Mouse (Mus musculus) cortical plate, adult 2 months (tissue): ENCODE measurements at regions not wholly inside any gene's neighbourhood (a gene's known extent, or its start where the extent isn't known, plus 50 kb on each side); places are given as distances from the start of the nearest gene placed in this dataset.

ENCODE experiments used
- CTCF ChIP-seq: fragments of 200-500 bp; IDR thresholded peaks from 2 replicates; pipeline ENCODE4 v1.5.1; 2011; ENCODE audit warnings: mild to moderate bottlenecking, control low read depth, low read length; ENCODE audit not compliant: insufficient read depth; ENCODE audit errors: extremely low read depth
- POLR2A ChIP-seq: fragments of 200-500 bp; IDR thresholded peaks from 2 replicates; pipeline ENCODE4 v1.6.1; 2011; ENCODE audit warnings: mild to moderate bottlenecking, low read length, control low read depth; ENCODE audit not compliant: insufficient read depth; ENCODE audit errors: extremely low read depth

DNA sequence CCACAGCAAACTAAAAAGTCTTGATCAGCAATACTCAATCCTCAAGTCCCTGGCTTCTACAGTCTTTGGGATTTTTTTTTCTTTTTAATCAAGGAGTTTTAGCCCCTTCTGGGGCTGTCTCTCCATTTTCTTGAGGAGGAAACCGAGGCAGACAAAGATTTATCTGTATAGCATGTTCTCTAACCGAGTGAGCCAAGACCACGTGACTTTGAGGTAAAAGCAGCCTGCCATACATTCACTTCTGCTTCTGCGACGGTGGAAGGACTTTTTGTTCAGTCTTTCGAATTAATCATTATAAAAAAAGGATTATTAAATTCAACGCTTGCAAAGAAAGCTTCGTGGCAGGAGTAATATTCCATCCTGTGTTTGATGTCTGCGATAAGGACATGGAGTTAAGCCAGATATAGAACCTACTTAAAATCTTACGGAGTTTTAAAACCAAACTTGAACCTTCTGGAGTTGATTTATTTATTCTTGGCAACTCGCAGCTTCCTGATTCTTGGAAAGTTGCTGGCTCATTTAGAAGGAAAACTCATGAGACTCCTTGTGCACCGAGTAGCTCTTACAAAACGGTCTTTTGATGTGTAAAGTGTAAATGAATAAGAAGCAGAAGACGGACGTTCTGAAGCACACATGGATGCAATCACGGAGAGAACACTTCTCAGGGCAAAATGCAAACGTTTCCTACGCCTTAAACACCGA is 91.7 kb upstream of the Adpgk start:
- no peak for TF ChIP-seq CTCF
- no peak for TF ChIP-seq POLR2A
